Mouse (Mus musculus) cortical plate, adult 2 months (tissue): Measurements from ENCODE around the gene Rpp38.

Experiments used
- CTCF ChIP-seq: fragments of 200-500 bp; IDR thresholded peaks from 2 replicates; pipeline ENCODE4 v1.5.1; 2011; ENCODE audit warnings: mild to moderate bottlenecking, control low read depth, low read length; ENCODE audit not compliant: insufficient read depth; ENCODE audit errors: extremely low read depth
- POLR2A ChIP-seq: fragments of 200-500 bp; IDR thresholded peaks from 2 replicates; pipeline ENCODE4 v1.6.1; 2011; ENCODE audit warnings: mild to moderate bottlenecking, low read length, control low read depth; ENCODE audit not compliant: insufficient read depth; ENCODE audit errors: extremely low read depth

DNA sequence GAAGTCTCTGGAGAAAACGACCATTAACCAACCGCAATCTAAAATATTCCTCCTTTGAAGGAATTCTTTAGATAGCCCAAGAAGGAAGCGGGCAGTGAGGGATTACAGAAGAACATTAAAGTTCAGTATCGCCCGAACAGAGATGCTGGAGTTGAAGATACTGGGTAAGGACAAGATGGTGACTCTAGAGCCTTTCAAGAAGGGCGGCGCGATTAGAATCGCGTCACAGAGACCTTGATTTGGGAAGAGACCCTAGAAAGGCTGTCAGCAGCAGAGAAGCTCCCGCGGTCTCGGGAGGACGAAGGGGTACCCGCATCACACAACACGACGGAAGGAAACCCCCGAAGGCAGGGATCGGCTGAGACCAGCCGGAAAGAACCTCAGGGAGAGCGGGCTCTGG, 387 bp downstream of the Rpp38 start:
- no peak for TF ChIP-seq CTCF
- no peak for TF ChIP-seq POLR2A
